Mouse (Mus musculus) 3T3-L1 (cell line): ENCODE measurements around the gene Unc119.

ENCODE experiments used
- DNase-seq: peaks from one replicate; pipeline ENCODE4 v3.0.0-alpha.2; 2015; ENCODE audit warnings: low read depth, low spot score

Gene Unc119

DNA sequence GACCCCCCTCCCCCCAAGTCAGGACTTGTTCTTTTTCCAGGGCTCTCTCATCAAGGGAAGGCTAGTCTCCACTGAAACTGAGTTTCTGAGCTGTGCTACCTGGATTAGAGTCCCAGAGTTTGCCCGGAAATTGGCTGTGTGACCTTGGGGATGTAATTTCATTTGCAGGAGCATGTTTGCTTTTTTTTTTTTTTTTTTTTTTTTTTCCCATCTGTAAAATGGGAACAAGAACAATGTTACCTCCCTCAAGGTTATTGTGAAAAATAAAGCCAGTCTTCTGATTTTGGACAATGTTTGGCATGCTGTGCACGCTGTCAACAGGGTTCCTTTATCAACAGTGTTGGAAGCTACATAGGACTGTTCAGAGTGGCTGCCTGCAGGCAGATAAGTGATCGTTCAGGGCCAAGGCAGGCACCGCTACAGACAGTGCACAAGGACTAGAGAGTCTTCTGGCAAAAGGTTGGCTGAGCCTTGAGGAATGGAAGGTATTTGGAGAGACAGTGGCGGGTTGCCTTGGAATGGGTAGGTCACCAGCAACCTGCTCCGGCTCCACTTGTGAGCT is 1.1 kb downstream of the Unc119 start:
- DNase-seq = peak; percentile 52

DNA sequence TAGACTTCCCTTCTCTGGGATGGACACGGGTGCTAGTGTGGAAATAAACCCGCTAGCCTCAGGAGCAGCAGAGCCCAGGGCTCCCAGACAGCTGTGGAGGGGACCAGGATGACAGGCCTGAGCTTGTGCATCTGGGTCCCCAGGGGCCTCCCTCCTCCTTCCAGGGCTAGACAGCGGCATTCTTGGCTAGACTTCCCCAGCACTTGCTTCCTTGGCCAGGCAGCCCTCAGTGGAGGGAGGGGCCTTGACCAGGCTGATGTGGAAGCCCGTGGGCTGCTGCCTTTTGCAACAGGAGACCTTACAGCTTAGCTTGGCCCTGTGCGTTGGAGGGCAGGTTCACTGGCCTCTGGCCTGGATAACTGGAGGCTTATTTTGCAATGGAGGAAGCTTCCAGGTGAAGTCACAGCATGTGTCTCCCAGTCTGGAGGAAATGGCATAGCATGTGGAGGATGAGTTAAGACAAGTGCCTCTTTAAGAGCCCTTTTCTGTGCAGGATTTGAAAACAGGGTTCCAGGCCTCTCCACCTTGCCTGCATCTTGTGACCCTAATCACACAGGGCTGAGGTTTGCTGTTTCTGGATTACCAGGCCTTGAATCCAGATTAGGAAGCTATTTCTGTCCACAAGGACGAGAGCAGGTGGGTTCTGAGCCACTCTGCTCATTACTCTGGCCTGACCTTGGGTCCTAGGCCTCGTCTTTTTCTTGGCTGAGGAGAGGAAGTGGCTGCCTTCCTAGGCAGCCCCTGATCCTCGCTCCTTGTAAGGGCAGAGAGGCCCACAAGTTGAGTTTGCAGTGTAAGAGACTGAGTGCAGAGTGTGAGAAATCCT is 1.8 kb downstream of the Unc119 start:
- DNase-seq = peak; percentile 59

DNA sequence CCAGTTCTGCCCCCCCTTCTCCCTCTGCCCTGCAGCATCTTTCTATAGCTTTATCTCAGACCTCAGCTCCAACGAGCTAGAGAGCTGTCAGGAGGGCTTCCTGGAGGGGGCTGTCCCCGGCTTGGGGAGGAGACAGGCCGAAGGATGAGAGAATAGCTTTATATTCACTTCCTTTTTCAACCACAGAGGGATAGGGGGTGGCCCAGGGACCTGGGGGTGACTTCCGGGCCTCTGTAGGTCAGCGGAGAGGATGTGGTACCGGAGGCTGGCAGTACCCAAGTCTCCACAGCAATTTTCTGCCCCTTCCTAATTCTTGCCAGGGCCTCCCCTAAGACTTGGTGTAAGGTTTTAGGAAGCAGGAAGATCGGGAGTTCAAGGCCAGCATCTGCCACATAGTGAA is 2.5 kb downstream of the Unc119 start:
- DNase-seq = no peak

DNA sequence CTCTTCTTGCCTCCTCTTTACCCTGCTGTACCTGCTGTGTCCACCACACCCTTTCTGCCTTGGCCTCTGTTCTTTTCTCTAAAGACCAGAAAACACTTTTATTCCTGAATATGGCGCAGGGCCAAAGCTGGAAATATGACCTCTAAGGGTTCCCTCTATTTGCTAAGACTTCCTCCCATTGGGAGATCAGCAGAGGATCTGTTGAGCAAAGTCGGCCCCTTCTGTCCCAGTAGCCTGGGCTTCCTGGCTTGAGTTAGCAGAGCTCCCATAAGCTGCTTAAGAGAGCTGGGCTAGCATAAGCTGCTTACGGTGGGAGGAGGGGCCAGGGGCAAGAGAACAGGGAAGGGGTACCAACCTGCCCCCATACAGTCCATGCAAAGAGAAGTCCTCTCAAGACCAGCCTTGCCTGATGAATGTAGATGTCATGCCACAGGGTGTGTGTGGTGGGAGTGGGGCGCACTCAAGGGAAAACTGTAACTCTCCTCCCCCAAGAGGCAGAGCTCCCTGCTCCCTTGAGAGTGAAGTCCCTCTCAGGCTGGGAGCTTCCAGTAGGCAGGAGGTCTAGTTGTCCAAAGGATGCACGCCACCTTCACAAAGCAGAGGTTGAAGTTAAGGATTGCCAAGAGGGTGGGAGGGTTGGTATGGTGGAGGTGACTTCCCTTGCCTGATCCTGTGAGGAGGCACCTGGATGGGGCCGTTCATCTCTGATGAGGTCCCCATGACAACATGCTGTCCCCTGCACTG is 3.2 kb downstream of the Unc119 start:
- DNase-seq = no peak

DNA sequence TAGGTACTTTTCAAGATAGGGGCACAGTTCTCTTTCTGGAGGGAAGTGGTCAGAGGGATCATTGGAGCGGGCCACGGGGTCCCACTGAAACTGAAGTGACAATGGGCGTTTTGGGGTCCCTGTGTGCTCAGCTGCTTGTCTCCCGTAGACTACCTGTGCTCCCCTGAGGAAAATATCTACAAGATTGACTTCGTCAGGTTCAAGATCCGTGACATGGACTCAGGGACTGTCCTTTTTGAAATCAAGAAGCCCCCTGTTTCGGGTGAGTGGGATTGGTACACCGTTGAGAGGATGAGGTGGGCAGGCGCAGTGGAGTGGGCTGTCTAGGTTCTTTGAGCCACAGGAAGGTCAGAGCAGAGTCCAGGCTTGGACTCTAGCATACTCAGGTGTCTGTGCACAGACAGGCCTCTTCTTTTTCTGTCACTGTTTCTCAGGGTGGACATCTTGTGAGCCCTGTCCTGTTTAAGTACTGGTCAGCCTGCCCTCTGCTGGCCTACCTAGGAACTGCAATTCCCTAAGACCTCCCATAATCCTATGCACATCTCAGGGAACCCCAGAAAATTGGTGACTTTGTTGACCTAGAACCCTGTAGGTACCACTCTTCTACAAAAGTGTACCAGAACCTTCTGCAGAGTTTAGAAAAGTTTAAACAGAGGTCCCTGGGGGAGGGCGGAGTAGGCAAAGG is 3.9 kb downstream of the Unc119 start:
- DNase-seq = peak; percentile 90

DNA sequence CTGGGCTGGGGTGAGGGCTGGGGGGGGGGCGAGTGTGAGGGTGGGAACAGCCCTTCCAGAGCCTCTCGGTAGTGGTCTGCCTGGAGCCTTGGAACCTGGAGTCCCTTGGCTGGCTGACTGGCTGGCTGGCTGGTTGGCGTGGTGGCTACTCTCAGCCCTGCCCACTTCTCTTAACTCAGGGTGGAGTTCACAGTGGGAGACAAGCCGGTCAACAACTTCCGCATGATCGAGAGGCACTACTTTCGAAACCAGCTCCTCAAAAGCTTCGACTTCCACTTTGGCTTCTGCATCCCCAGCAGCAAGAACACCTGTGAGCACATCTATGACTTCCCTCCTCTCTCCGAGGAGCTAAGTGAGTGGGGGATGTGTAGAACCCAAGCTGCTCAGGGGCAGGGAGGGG is 4.6 kb downstream of the Unc119 start:
- no peak for DNase-seq

DNA sequence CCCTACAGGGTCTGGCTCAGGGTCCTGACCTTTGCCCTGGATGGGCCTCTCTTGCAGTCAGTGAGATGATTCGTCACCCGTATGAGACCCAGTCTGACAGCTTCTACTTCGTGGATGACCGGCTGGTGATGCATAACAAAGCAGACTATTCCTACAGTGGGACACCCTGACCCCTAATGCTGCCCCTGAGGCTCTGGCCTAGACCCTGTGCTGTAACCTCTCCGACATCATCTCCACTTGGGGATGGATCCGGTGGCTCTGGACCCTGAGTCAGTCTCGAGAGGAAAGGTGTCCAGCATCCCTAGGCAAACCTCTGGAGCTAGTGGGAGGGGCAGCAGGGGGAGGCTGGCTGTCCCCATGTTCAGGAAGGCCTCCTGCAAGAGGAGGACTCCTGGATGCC is 5.2 kb downstream of the Unc119 start:
- no peak for DNase-seq

DNA sequence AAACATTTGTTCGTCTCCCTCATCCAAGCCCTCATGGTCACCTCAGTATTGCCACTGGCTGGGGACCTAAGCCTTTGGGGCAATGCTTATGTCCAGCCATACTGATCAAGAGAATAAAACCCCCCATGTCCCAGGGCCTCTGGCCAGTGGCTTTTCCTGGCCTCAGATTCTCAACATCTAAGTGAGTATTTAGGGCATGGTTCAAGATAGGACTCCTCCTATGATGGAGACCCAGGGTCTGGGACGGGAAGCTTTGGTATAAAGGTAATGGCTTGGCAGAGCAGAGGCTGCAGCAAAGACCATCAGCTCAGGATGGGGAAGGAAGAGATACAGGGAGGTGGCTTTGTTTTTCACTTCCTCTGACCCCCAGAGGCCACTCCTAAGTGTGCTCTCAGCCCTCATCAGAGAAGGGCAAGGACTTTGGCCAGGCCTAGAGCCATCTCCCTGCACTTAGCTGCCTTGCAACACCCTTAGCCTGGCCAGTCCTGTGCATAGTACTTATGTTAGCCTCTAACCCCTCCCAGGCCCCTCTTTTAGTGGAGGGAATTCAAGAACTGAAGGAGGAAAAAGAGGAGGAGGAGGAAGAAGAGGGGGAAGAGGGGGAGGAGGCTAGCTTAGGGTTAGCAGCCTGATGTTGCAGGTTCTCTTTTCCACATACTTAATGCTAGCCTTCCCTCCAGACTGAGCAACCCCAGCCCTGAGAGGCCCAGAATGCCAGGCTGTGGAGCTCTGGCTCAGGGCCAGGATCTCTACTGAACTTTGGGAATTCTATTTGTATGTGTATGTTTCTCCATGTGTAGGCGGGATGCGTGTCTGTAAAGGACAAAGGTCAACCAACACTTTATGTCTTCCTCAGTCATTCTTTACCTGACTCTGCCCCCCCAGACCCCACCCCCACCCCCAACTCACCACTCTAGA is 6.4 kb downstream of the Unc119 start:
- no peak for DNase-seq

DNA sequence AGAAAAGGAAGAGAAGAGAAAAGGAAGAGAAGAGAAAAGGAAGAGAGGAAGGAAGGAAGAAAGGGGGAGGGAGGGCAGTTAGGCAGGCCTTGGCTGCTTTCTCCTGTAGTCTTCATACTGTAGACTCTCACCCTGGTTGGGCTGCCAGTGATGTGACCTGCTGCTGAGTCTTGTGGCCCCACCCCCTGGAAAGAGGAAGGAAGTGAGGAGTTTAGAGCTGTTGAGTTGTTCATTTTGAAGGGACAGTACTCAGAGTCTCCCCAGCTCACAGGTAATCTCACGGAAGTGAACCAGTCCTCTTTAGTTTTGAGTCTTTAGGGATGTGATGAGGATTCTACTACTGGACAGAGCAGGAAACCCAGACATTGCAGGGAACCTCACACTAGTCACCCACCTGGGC is 9.8 kb downstream of the Unc119 start:
- DNase-seq = no peak

DNA sequence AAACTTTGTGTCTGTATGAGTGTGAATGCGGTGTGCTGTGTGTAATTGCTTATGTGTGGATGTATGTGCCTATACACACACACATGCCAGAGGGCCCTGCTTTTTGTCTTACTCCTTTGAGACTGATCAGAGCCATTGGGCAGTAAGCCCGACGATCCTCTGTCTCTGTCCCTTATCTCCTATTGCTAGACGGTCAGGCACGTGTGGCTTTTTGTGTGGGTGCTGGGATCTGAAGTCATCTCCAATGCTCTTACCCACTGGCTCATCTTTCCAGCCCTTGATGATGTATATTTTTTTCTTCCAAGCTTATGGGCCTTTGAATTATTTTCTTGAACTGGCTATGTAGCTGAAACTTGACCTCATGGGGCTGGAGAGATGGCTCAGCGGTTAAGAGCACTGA is 11.6 kb downstream of the Unc119 start:
- no peak for DNase-seq

DNA sequence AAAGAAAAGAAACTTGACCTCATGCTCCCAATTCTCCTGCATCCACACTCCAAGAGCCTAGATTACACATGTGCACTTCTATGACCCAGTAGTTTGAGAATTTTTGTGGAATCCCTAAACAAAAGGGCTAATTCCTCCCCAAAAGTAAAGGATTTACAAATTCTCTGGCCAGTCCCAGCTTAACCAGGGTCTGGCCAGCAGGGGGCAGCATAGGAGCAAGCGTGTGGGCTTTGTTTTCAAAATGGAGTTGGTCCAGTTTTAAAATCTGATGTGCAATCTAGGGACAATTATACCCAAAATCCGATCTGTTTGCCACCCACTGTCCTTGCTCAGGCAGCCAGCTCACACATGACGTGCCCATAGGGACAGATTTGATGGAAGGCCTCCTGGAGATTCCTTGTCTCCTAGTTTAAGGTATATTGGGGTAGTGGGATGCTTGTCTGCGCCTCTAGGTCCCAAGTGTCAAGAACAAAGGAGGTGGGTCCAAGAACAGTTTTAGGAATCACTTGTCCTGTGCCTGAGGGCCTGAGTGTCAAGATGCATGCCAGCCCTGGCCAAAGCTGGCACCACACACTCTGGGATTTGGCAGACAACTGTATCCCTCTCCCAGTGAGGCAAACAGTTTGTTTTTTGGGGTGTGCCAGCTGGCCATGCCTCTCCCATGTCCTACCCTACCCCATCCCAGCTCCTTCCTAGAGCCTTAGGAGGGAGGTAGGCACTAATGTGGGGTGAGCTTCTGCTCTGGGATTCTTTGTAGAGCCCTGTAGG is 12.4 kb downstream of the Unc119 start:
- DNase-seq = peak; percentile 81

DNA sequence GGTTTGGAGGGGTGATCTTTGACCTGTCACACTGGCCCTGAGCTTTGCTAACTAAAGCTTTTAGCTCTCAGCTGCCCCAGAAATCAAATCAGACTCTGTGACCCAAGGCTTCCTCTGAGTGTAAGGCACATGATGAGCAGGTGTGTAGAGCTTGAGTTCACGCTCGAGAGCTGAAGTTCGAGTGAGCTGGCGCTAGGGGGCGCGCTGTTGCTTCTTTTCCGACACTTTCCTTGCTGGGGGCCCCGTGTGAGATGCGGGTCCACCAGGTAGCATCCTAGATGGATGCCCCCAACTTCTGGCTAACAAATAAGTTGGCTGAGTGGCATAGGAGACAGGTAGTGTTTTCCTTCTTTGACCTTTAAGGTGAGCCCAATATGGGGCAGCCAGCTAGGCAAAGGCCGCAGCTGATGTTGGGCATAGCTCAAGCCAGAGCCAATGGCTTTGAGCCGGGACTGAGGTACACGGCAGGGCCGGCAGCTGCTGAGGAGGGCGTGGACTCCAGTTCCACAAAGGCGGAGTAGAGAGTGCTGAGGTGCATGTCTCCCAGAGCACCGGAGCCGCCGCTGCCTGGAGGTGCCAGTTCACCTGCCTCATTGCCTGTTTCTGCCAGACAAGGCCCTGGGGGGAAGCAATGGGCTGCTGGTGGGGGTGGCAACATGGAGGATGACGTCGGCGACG is 15.2 kb downstream of the Unc119 start:
- DNase-seq = no peak

DNA sequence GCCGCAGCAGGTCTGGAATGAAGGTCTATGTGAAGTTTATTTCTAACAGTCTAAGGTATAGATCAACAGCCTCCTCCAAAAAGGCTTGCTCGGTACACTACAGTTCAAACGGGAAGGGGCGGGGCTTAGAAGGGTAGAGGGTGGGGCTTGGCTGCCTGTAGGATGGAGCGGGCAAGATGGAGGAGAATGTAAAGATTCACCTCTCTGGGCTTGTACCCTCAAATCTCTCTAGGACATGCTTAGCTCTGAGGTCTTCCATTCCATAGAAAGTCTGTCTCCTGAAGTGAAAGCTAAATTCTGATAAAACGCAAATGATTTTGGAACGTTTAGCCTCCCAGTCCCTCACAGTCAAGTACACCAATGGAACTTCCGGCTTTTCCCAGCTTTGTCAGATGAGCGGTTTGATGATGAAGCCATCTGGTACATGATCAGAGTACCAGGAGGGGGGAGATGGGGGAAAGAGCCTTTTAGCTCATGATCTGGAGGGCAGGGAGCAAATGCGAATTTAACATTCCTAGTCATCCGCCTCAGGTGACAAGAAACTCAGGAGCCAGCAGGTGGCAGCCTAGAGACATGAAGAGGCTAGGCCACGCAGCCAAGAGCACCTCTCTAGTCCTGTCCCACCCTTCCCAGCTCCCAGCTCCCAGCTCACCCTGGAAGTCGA is 17.0 kb downstream of the Unc119 start:
- DNase-seq = peak; percentile 92

DNA sequence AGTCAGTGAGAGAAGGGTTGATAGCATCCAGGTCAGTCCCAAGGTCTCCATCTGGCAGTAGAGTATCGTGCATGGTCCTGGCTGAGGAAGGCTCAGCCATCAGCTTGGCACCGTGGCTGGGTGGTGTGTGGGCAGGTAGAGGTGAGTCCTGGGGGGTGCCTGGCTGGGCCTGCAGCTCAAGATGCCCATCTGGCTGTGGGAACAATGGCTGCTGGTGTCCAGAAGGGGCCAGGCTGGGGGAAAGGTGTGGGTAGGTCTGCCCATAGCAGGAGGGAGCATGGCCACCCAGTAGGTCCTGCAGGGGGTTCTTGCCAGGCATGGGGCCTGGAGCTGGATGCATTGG is 17.5 kb downstream of the Unc119 start:
- DNase-seq = no peak

DNA sequence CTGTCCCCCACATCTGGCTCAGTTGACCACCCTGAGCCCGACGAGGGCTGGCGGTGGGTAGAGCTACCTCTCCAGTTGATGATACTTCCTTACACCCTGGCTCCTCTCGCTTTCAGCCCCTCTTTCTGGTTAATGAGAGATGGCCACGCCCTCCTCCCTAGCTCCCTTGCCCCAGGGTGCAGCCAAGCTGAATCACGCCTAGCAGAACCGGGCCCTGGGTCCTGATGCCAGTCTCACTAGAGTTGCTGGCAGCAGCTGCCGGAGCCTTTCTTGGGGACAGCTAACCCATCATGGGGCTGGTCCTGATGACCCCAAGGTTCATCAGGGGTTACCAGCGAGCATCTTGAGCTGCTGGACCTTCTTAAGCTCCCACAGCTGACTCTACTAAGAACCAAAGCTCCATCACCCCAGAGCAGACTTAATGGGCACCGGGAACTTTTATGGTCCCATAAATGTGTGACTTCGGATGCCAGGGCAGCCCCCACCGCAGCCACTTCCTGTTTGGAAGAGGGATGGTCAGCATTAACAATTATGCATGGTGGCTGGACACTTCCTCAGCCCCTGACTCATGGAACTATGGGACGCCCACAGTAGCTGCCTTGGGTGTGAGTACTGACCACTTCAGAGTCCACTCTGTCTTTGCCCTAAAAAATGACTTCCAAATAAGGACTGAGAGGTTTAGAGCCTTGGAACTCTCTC is 20.2 kb downstream of the Unc119 start:
- DNase-seq = peak; percentile 41

DNA sequence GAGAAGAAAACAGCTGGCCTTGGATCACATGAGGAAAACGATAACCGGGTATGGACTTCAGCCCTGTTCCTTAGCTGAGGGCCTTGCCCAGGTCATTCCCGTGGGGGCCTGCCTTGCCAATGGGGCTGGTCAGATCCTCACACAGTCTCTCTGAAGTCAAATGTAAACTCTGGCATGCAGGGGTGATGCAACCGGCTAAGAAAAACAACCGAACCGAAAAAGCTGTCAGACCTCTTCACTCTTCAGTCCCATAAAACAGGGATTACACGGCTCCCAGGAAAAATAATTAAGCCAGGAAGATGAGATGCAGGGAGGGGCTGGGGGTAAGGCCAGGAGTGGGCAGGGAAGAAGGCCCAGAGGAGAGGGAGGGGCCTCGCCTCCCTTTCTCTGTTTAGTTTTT is 20.8 kb downstream of the Unc119 start:
- peak; percentile 76 for DNase-seq

DNA sequence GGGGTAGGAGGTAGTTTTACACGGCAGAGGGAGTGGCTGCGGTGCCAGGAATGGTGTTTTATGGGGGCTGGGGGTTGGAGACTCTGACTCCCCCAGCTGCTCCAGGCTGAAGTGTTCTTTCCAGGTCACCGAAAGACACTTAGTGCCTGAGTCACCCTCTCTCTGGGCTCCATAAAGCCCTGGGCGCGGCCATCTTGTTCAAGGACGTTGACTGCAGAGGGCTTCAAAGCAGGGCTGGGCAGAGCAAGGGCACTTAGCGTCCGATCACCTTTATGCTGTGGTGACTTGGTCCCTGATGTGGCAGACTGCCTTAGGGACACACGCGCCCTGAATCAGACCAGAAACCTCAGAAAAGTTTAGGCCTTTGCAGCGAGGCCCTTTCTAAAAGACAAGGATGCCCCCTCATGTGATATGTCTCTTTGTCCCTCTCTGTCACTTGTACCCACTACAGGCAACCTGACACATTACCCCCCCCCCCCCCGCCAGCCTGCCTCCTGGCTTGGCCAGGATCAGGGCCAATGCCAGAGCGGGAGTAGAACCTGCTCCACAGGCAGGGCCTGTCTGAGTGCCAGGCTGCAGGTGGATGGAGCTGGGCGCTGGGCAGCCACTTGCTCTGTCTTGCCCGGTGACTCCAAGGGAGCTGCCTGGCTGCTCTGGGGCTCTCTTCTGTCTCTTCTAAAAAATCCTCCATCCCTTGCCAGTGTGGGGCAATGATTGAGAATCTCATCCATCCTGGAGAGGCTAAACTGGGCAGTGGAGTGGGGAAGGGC is 24.4 kb downstream of the Unc119 start:
- no peak for DNase-seq

DNA sequence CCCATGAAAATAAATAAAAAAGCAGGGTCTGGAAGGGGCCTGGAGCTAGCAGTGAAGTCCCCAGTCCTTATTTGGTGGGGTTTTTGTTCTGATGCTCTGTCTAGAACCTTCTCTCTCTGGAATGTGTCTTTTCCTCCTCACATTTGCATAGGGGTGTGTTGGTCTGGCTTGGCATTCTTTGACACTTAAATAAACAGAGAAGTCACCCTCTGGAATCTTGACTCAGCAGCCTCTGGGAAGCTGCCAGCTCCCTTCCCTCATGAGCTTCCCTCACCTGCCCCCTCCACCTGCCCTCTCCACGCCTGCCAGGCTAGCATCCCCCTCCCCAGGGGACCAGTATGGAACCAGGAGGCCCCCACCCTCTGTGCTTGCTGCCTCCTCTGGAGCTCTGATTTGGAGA is 27.1 kb downstream of the Unc119 start:
- peak; percentile 88 for DNase-seq
